Mouse (Mus musculus): ENCODE results near the gene Ccr10. TPM values are rescaled to one million over a fixed set of nuclear protein-coding genes. Genes with fewer than 3 reads are reported as not detected.

The Ccr10 gene
- polyA plus RNA-seq, 1 experiment from 2014 or later: 0.24 TPM

DNA sequence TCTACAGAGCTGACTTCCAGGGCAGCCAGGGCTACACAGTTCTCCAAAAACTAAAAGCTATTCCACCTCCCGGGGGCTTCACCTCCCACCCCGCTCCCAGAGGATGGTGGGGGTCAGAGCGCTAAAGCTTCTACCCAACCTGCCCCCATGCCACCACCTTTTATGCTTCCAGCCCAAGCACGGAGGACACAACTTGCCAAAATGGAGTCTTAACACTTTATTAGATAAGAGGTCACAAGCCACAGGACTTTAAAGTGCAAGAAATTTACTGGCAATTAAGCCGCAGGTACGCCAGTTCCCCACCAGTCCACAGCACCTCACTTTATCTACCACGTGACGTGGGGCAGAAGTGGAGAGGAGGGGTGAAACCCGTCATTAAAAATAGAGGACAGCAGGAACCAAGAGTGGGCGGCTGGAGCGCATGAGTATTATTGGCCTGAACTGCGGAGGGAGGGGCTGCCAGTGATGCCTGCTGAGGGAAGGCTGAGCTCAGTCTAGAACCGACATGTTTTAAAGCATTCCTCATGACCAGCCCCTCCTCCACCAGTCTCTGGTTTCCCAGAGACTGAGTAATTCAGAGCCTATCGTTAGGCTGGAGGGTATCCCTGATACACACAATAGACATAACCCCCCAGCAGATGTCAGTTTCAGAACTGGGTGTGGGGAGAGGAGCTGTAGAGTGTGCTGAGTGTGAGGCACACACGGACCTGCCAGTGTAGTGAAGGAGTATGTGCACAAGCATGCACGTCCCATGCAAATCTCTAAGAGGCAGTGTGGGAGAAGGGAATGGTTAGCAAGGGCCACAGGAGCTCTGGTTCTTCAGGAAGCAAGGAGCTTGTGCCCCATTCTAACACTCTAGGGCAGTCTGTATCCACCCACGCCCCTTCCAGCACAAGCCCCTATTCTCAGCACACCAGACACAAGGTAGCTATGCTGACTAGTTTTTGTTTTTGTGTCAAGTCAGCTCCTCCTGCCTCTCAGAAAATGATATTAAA lies 16.0 kb upstream of the Ccr10 start:
- H3K9ac ChIP-seq (ENCODE audit: low read length): no peak overlapping the region; the same call in 1 of the 2 replicates
- 59% methylated on average over 17 of the region's 17 CpGs for WGBS
- DNase-seq (ENCODE audit: low spot score) (no peak), ATAC-seq (ENCODE audit: low FRiP score, low TSS enrichment) (no peak)
- TF ChIP-seq CTCF (IDR thresholded peaks at IDR 0.05; ENCODE audit: low read depth) (no peak), EP300 (optimal IDR thresholded peaks at IDR 0.05) (no peak)
- H3K27ac ChIP-seq (replicated peaks): peak overlapping the region; percentile 84
- H3K4me2 ChIP-seq (replicated peaks; ENCODE audit: low read depth): no peak overlapping the region
- H3K36me3 ChIP-seq (ENCODE audit: control insufficient read depth, insufficient read depth, low read length): peaks cover 6% of the 10 kb centered on the region; the same call in 1 of the 2 replicates
- 0 out of 2 replicates have a peak, but pooled peaks cover 2% of the 10 kb centered on the region for H3K4me1 ChIP-seq (replicated peaks; ENCODE audit: control insufficient read depth, insufficient read depth)
- H3K27me3 ChIP-seq (ENCODE audit: control insufficient read depth, insufficient read depth, low read length): no peaks in the 10 kb centered on the region
- H3K9me3 ChIP-seq (ENCODE audit: control insufficient read depth, low read length): no peaks in the 10 kb centered on the region
- no peak overlapping the region for H3K4me3 ChIP-seq (ENCODE audit: low read depth, low read length)

DNA sequence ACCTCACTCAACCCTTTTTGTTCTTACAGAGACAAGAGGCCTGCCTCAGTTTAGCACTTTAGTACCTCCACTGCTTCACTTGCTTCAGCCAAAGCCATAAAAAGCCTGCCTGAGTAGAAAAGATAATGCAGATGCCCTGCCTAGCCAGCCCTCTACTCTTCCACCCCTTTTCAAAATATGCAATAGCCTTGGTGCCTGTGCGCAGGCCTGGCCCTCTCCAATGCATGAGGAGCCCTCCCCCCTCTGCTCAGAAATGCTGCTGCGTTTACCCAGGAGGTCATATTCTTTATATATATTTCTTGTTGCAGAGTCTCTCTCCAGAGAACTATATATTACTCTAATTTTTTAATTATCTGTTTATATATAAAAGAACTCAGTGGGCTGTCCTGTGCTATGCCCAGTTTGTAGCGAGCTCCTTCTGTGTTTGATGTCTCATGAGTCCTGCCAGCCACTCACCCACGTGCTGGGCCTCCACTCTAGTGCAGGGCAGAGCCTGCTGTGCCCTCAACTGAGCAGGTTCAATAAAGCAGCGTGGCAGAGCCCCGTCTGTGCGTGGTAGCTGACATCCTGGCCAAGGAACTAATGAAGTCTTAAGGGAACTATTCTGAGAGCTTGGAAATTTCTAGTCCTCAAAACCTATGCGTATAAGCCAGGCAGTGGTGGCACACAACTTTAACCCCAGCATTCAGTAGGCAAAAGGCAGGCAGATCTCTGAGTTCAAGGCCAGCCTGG lies 15.1 kb upstream of the Ccr10 start:
- Histone ChIP-seq H3K36me3 (ENCODE audit: control insufficient read depth, insufficient read depth, low read length) (peaks cover 6% of the 10 kb centered on the region; the same call in 1 of the 2 replicates), H3K9ac (ENCODE audit: low read length) (peak overlapping the region; percentile 36; the same call in 1 of the 2 replicates), H3K27me3 (ENCODE audit: control insufficient read depth, insufficient read depth, low read length) (no peaks in the 10 kb centered on the region), H3K9me3 (ENCODE audit: control insufficient read depth, low read length) (no peaks in the 10 kb centered on the region), H3K27ac (replicated peaks) (peak overlapping the region; percentile 84), H3K4me1 (replicated peaks; ENCODE audit: control insufficient read depth, insufficient read depth) (0 out of 2 replicates have a peak, but pooled peaks cover 2% of the 10 kb centered on the region), H3K4me2 (replicated peaks; ENCODE audit: low read depth) (no peak overlapping the region), H3K4me3 (ENCODE audit: low read depth, low read length) (no peak overlapping the region)
- ATAC-seq (ENCODE audit: low FRiP score, low TSS enrichment): no peak
- no peak for TF ChIP-seq CTCF (IDR thresholded peaks at IDR 0.05; ENCODE audit: low read depth)
- TF ChIP-seq EP300 (optimal IDR thresholded peaks at IDR 0.05): no peak
- DNase-seq (ENCODE audit: low spot score): no peak
- 41% methylated on average over 8 of the region's 8 CpGs for WGBS

GRCm38 (mm10) chr11:101189495-101190180 lies 14.4 kb upstream of the Ccr10 start:
- Histone ChIP-seq H3K36me3 (ENCODE audit: control insufficient read depth, insufficient read depth, low read length) (peaks cover 6% of the 10 kb centered on the region; the same call in 1 of the 2 replicates), H3K4me1 (replicated peaks; ENCODE audit: control insufficient read depth, insufficient read depth) (0 out of 2 replicates have a peak, but pooled peaks cover 2% of the 10 kb centered on the region), H3K4me3 (ENCODE audit: low read depth, low read length) (no peak overlapping the region), H3K27ac (replicated peaks) (peak overlapping the region; percentile 84), H3K27me3 (ENCODE audit: control insufficient read depth, insufficient read depth, low read length) (no peaks in the 10 kb centered on the region), H3K9ac (ENCODE audit: low read length) (0 out of 2 replicates have a peak overlapping the region, but pooled peaks have one; percentile 36), H3K4me2 (replicated peaks; ENCODE audit: low read depth) (no peak overlapping the region), H3K9me3 (ENCODE audit: control insufficient read depth, low read length) (no peaks in the 10 kb centered on the region)
- ATAC-seq (ENCODE audit: low FRiP score, low TSS enrichment): peak; percentile 82
- TF ChIP-seq CTCF (IDR thresholded peaks at IDR 0.05; ENCODE audit: low read depth): no peak
- no peak for TF ChIP-seq EP300 (optimal IDR thresholded peaks at IDR 0.05)
- peak; percentile 52 for DNase-seq (ENCODE audit: low spot score)
- 17% methylated on average over 5 of the region's 6 CpGs for WGBS

- Histone ChIP-seq H3K27ac (replicated peaks) (peak overlapping the region; percentile 84), H3K36me3 (ENCODE audit: control insufficient read depth, insufficient read depth, low read length) (peaks cover 4% of the 10 kb centered on the region; the same call in 1 of the 2 replicates), H3K4me2 (replicated peaks; ENCODE audit: low read depth) (no peak overlapping the region; the same call in 1 of the 2 replicates), H3K9ac (ENCODE audit: low read length) (no peak overlapping the region), H3K4me1 (replicated peaks; ENCODE audit: control insufficient read depth, insufficient read depth) (0 out of 2 replicates have a peak, but pooled peaks cover 2% of the 10 kb centered on the region), H3K4me3 (ENCODE audit: low read depth, low read length) (no peak overlapping the region), H3K9me3 (ENCODE audit: control insufficient read depth, low read length) (no peaks in the 10 kb centered on the region), H3K27me3 (ENCODE audit: control insufficient read depth, insufficient read depth, low read length) (no peaks in the 10 kb centered on the region)
- TF ChIP-seq CTCF (IDR thresholded peaks at IDR 0.05; ENCODE audit: low read depth): no peak
- TF ChIP-seq EP300 (optimal IDR thresholded peaks at IDR 0.05): no peak
- WGBS: 79% methylated on average over 11 of the region's 11 CpGs
- no peak for DNase-seq (ENCODE audit: low spot score)
- ATAC-seq (ENCODE audit: low FRiP score, low TSS enrichment): no peak
These were observed 13.0 kb upstream of the Ccr10 start for GRCm38 (mm10) chr11:101188166-101188805.

DNA sequence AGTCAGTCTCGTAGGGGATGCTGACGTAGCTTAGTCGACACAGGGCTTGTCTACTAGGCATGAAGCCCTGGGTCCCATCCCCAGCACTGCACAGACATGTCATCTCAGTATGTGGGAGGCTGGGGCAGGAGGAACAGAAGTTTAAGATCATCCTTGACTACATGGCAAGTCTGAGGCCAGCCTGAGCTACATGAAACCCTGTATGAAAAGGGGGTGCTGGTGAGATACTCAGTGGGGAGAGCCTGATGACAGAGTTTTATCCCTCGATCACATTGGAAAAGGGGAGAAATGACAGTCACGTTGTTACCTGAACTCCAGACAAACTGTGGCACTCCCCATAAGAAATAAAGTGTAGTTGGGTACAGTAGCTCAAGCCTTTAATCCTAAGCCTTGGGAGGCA lies 12.3 kb upstream of the Ccr10 start:
- Histone ChIP-seq H3K27ac (replicated peaks) (no peak overlapping the region), H3K36me3 (ENCODE audit: control insufficient read depth, insufficient read depth, low read length) (peaks cover 2% of the 10 kb centered on the region; the same call in 1 of the 2 replicates), H3K4me2 (replicated peaks; ENCODE audit: low read depth) (no peak overlapping the region), H3K27me3 (ENCODE audit: control insufficient read depth, insufficient read depth, low read length) (no peaks in the 10 kb centered on the region), H3K4me1 (replicated peaks; ENCODE audit: control insufficient read depth, insufficient read depth) (0 out of 2 replicates have a peak, but pooled peaks cover 2% of the 10 kb centered on the region), H3K9ac (ENCODE audit: low read length) (no peak overlapping the region), H3K4me3 (ENCODE audit: low read depth, low read length) (no peak overlapping the region), H3K9me3 (ENCODE audit: control insufficient read depth, low read length) (no peaks in the 10 kb centered on the region)
- no peak for ATAC-seq (ENCODE audit: low FRiP score, low TSS enrichment)
- TF ChIP-seq EP300 (optimal IDR thresholded peaks at IDR 0.05) (no peak), CTCF (IDR thresholded peaks at IDR 0.05; ENCODE audit: low read depth) (no peak)
- 93% methylated on average over 5 of the region's 5 CpGs for WGBS
- DNase-seq (ENCODE audit: low spot score): no peak
